Mouse (Mus musculus) heart, postnatal 0 days (tissue): Measurements from ENCODE around the gene Dhrs11. TPM values are rescaled to one million over a fixed set of nuclear protein-coding genes. Genes with fewer than 3 reads are reported as not detected.
"Not testable (repeated sequence)": the region's sequence is repeated elsewhere in the genome, so short reads cannot be mapped to it uniquely, and the experiment has no call there.

Experiments used
- ATAC-seq: fragments of 200-750 bp; cut with Nextera tagmentation; 2 replicates; pipeline ENCODE4 v1.8.0; 2017; ENCODE audit warnings: low read depth, moderate number of reproducible peaks, moderate library complexity; ENCODE audit not compliant: insufficient read depth
- DNase-seq: peaks from one replicate; pipeline ENCODE4 v3.0.0-alpha.2; 2016; ENCODE audit warnings: low spot score
- H3K27ac ChIP-seq: fragments of 300-500 bp; sonication (generic); 2 replicates; pipeline ENCODE4 v1.5.1; 2014; ENCODE audit warnings: low read depth, mild to moderate bottlenecking
- H3K27me3 ChIP-seq: fragments of 300-500 bp; sonication (generic); 2 replicates; pipeline ENCODE4 v1.6.1; 2014; ENCODE audit warnings: low read length, mixed read lengths; ENCODE audit not compliant: control insufficient read depth, insufficient read depth
- H3K36me3 ChIP-seq: fragments of 300-500 bp; sonication (generic); replicated peaks from 2 replicates; pipeline ENCODE4 v1.6.1; 2014; ENCODE audit warnings: low read length, mixed read lengths; ENCODE audit not compliant: control insufficient read depth, insufficient read depth
- H3K4me1 ChIP-seq: fragments of 300-500 bp; sonication (generic); 2 replicates; pipeline ENCODE4 v1.6.1; 2014; ENCODE audit warnings: antibody characterized with exemption; ENCODE audit not compliant: control insufficient read depth, insufficient read depth
- H3K4me2 ChIP-seq: fragments of 300-500 bp; sonication (generic); 2 replicates; pipeline ENCODE4 v1.6.1; 2014; ENCODE audit warnings: low read depth, mild to moderate bottlenecking, low read length, moderate library complexity
- H3K4me3 ChIP-seq: fragments of 300-500 bp; sonication (generic); 2 replicates; pipeline ENCODE4 v1.5.1; 2014; ENCODE audit warnings: low read depth, low read length
- H3K9ac ChIP-seq: fragments of 300-500 bp; sonication (generic); replicated peaks from 2 replicates; pipeline ENCODE4 v1.6.1; 2014; ENCODE audit warnings: low read depth, low read length, mixed read lengths
- H3K9me3 ChIP-seq: fragments of 300-500 bp; sonication (generic); replicated peaks from 2 replicates; pipeline ENCODE4 v1.6.1; 2016; ENCODE audit warnings: low read length; ENCODE audit not compliant: control insufficient read depth
- CTCF ChIP-seq: IDR thresholded peaks from 2 replicates; pipeline ENCODE4 v1.5.1; 2016; ENCODE audit warnings: antibody characterized with exemption, control low read depth, low read depth
- EP300 ChIP-seq: IDR thresholded peaks from 2 replicates; pipeline ENCODE4 v1.6.1; 2016; ENCODE audit warnings: antibody characterized with exemption, low read depth
- WGBS: fragments of 180-500 bp; shearing (Covaris S2); extraction: QIAGEN DNeasy Blood & Tissue Kit; methylation state at CpG from one replicate; pipeline ENCODE4 v1.1.7; 2014; 5-methylcytosine and 5-hydroxymethylcytosine counted together
- polyA plus RNA-seq: library from polyadenylated mRNA; unstranded; fragments of >200 nt; fragmentation: Nextera tagmentation; extraction: Ambion mirVana; gene quantifications from 2 replicates; pipeline ENCODE4 v1.2.1, GENCODE M21; 2015
- total RNA-seq: library from RNA; depleted of rRNA; stranded (reverse); fragments of >200 nt; gene quantifications from 2 replicates; pipeline ENCODE4 v1.2.3, GENCODE M21; 2014; ENCODE audit warnings: low replicate concordance; rRNA removed

The Dhrs11 gene
- total RNA-seq (148 and 166 TPM in 2 replicates), polyA plus RNA-seq (110 TPM in 2 replicates)

DNA sequence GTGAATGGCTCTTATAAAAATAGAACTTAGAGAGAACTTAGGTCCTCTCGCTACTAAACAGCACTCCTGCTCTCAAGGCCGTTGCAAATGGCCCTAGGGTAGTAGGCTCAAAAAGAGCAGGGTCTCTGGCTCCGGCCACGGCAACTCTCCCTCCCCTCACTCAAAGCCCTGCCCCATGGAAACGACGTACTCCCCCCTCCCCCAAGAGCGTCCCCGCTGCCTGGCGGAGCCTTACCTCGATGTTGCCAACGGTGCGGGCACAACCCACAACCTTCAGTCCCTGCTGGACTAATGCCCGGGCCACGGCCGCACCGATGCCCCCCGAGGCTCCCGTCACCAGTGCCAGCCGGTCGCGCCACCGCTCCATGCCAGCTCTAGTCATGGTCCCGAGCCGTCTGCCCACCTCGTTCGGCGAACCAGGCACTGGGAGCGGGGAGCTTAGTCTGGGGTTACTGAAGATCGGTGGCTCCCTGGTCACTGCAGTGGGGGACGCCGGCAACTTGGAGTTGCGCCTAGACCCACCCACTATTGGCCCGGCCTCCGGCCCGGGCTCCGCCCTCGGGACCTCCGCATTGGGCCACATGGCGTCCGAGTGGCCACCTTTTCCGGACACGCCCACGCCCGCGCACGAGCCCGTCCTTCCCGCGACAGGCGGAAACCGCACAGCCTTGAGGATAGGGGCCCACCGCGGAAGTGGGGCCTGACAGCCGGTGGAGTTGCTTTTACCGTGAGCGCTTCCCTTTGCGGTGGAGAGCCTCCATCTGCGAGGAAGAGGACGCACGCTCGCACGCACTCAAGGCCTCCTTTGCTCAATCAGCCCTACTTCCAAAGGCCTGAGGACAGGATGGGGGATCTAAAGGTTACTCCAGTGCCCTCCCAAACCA, at the start of gene Dhrs11:
Gene Dhrs11 (minus strand): TSS at position 479 of the 884 bp plus-strand sequence.
- peaks cover 27% of the 10 kb centered on the region for H3K4me1 ChIP-seq
- peak within 1 kb of the TSS; percentile 97 for H3K27ac ChIP-seq
- H3K9ac ChIP-seq: peak within 1 kb of the TSS; percentile 78
- DNase-seq (peak; percentile 91), ATAC-seq (peak; percentile 93)
- H3K4me2 ChIP-seq: peak within 1 kb of the TSS; percentile 74
- H3K4me3 ChIP-seq: peak within 1 kb of the TSS; percentile 89
- TF ChIP-seq EP300 (peak; percentile 88; the same call in 1 of the 2 replicates), CTCF (no peak)
- under 1% methylated on average over 61 of the region's 62 CpGs for WGBS
- no peaks in the 10 kb centered on the region for H3K27me3 ChIP-seq
- H3K9me3 ChIP-seq: no peaks in the 10 kb centered on the region
- peaks cover 27% of the 10 kb centered on the region for H3K36me3 ChIP-seq

DNA sequence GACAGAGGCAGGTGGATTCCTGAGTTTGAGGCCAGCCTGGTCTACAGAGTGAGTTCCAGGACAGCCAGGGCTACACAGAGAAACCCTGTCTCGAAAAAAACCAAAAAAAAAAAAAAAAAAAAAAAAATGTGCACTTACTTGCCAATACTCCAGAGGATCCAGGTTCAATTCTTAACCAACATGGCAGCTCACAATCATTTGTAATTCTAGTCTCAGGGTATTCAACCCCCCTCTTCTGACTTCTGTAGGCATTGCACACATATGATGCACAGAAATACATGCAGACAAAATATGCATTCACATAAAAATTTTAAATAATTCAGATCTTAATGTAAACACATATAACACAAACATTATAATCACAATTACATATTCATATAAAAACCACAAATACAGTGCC, 47.2 kb upstream of the Dhrs11 start:
- not testable (repeated sequence) for H3K27me3 ChIP-seq, H3K4me2 ChIP-seq, DNase-seq, H3K36me3 ChIP-seq, H3K9me3 ChIP-seq, H3K27ac ChIP-seq, H3K9ac ChIP-seq, H3K4me3 ChIP-seq, ATAC-seq
- peaks cover 10% of the 10 kb centered on the region for H3K4me1 ChIP-seq
- no CpG with 5 or more reads among the region's 1 CpGs for WGBS

DNA sequence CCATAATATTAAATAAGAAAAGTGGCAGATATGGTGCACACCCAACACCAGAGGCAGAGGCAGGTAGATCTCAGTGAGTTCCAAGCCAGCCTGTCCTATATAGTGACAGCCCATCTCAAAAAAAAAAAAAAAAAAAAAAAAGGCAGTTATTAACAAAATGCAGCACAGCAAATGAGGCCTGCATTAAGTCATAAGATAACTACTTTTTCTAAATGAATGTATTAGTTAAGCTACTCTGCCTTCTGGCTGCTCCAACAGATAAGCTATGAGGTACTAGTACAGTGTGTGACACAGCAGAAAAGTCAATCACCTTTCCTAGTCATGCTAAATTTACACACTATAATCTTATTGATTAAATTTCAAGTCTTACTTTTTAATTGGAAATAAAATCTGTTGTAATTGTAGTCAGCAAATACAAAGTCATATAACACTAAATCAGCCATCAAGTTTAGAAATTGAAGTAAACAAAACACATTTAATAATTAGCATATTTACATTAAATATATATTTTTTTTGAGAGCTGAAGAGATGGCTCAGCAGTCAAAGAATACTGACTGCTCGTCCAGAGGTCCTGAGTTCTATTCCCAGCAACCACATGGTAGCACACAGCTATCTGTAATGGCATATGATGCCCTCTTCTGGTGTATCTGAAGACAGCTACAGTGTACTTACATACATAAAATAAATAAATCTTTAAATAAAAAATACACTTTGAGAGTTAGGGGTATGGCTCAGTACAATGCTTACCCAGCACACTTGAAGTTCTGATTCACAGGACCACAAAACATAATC, 44.4 kb upstream of the Dhrs11 start:
- H3K36me3 ChIP-seq: peaks cover 5% of the 10 kb centered on the region; the same call in 1 of the 2 replicates
- H3K4me1 ChIP-seq: peaks cover 9% of the 10 kb centered on the region; the same call in 1 of the 2 replicates
- no peak overlapping the region for H3K9ac ChIP-seq
- no peak for ATAC-seq
- no peak overlapping the region for H3K4me2 ChIP-seq
- TF ChIP-seq CTCF: no peak
- H3K4me3 ChIP-seq: no peak overlapping the region
- no peak for DNase-seq
- 74% methylated on average over 1 of the region's 1 CpGs for WGBS
- H3K27ac ChIP-seq: no peak overlapping the region
- no peaks in the 10 kb centered on the region for H3K27me3 ChIP-seq
- no peaks in the 10 kb centered on the region for H3K9me3 ChIP-seq

DNA sequence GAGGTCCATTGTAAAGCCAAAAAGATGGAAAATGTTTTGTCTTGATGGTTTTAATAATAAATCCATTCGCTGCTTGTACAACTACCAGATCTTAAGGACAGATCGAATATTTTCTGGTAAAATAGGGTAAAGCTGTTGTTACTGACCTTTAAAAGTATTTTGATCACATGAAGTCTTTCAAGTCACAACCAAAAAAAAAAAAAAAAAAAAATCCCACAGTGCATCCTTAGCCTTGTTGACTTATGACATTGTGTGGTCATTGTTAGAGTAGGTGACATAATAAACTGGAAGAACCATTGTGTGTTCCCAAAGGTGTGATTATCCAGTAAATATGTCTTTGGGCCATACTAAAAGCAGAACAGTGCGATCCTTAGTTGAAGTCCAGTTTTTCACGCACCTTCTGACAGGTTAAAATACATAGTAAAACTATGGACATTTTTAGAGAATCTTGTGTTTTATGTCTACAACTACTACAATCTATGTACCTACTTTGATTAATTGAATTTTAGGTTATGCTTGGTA, 42.8 kb upstream of the Dhrs11 start:
- ATAC-seq (no peak), DNase-seq (no peak)
- Histone ChIP-seq H3K27me3 (no peaks in the 10 kb centered on the region), H3K4me3 (peak overlapping the region; percentile 78), H3K4me1 (peaks cover 19% of the 10 kb centered on the region; the same call in 1 of the 2 replicates), H3K27ac (peak overlapping the region; percentile 99), H3K9me3 (no peaks in the 10 kb centered on the region), H3K36me3 (no peaks in the 10 kb centered on the region), H3K9ac (peak overlapping the region; percentile 92), H3K4me2 (peak overlapping the region; percentile 72)
- 74% methylated on average over 4 of the region's 4 CpGs for WGBS
- no peak for TF ChIP-seq EP300
- no peak for TF ChIP-seq CTCF

DNA sequence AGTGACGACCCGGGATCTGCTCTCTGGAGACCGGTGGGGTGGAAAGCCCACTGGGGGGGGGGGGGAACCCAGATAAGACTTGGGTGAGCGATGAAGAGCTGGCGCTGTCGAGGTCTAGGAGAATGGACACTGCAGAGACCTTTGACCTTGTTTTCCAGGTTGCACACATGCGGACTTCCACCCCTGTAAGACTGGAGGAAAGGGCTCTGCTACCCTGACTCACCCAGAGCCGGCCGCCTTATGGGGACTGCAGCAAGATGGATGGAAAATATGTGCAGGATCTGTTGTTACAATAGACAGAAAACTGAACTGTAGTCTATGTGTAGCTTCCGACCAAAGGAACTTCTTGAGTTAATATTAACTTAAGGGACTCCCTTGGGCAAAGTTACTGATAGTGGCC, 42.3 kb upstream of the Dhrs11 start:
- Histone ChIP-seq H3K27ac (peak overlapping the region; percentile 99), H3K27me3 (no peaks in the 10 kb centered on the region), H3K36me3 (no peaks in the 10 kb centered on the region), H3K9ac (peak overlapping the region; percentile 92), H3K4me2 (peak overlapping the region; percentile 72), H3K9me3 (no peaks in the 10 kb centered on the region), H3K4me3 (peak overlapping the region; percentile 78), H3K4me1 (peaks cover 19% of the 10 kb centered on the region; the same call in 1 of the 2 replicates)
- ATAC-seq (peak; percentile 35), DNase-seq (peak; percentile 46)
- WGBS: under 1% methylated on average over 10 of the region's 10 CpGs
- TF ChIP-seq CTCF (no peak), EP300 (no peak; the same call in 1 of the 2 replicates)
